Mouse (Mus musculus): Measurements from ENCODE around the gene Rpsa. TPM values are rescaled to one million over a fixed set of nuclear protein-coding genes. Genes with fewer than 3 reads are reported as not detected.

The Rpsa gene
- polyA plus RNA-seq, 1 experiment from 2014 or later = 1,158 TPM

- Histone ChIP-seq H3K27ac (no peak overlapping the region), H3K9me3 (no peaks in the 10 kb centered on the region), H3K4me2 (replicated peaks) (no peak overlapping the region), H3K9ac (no peak overlapping the region), H3K4me3 (no peak overlapping the region), H3K4me1 (no peaks in the 10 kb centered on the region), H3K27me3 (0 out of 2 replicates have a peak, but pooled peaks cover 1% of the 10 kb centered on the region), H3K36me3 (no peaks in the 10 kb centered on the region)
- no peak for ATAC-seq (ENCODE audit: insufficient number of reproducible peaks, insufficient read depth, low FRiP score, low TSS enrichment)
- 86% methylated on average over 10 of the region's 10 CpGs for WGBS
These were observed 51.3 kb downstream of the Rpsa start for GRCm38 (mm10) chr9:120178813-120179212.

Other genes starting within 250 kb of the Rpsa start
- 65.1 and 69.6 TPM in 2 replicates for gene Wdr48, start 232.8 kb upstream of the Rpsa start, polyA plus RNA-seq (2016; fragmentation: Nextera tagmentation; extraction: Ambion mirVana)
- 27.0 and 28.8 TPM in 2 replicates for gene Gorasp1, start 190.1 kb upstream of the Rpsa start, polyA plus RNA-seq (2016; fragmentation: Nextera tagmentation; extraction: Ambion mirVana)
- 0.23 and 0.37 TPM in 2 replicates for gene Ttc21a, start 190.1 kb upstream of the Rpsa start, polyA plus RNA-seq (2016; fragmentation: Nextera tagmentation; extraction: Ambion mirVana)
- 3.4 and 4.6 TPM in 2 replicates for gene Csrnp1, start 143.0 kb upstream of the Rpsa start, polyA plus RNA-seq (2016; fragmentation: Nextera tagmentation; extraction: Ambion mirVana)
- gene Xirp1, start 104.1 kb upstream of the Rpsa start, polyA plus RNA-seq (2016; fragmentation: Nextera tagmentation; extraction: Ambion mirVana) = 0.33 and 0.37 TPM in 2 replicates
- 7.5 and 8.0 TPM in 2 replicates for gene Cx3cr1, start 57.8 kb upstream of the Rpsa start, polyA plus RNA-seq (2016; fragmentation: Nextera tagmentation; extraction: Ambion mirVana)
- gene Ccr8, start 35.6 kb upstream of the Rpsa start, polyA plus RNA-seq (2016; fragmentation: Nextera tagmentation; extraction: Ambion mirVana) = 0.23 TPM in 1 of 2 replicates, not detected in the other
- 39.0 and 40.4 TPM in 2 replicates for gene Slc25a38, start 17.3 kb upstream of the Rpsa start, polyA plus RNA-seq (2016; fragmentation: Nextera tagmentation; extraction: Ambion mirVana)
- 0.14 and 0.37 TPM in 2 replicates for gene Mobp, start 22.0 kb downstream of the Rpsa start, polyA plus RNA-seq (2016; fragmentation: Nextera tagmentation; extraction: Ambion mirVana)
- 0.47 and 0.83 TPM in 2 replicates for gene Myrip, start 173.8 kb downstream of the Rpsa start, polyA plus RNA-seq (2016; fragmentation: Nextera tagmentation; extraction: Ambion mirVana)